Mouse (Mus musculus): ENCODE results near the gene Ube2j2.

GRCm38 (mm10) chr4:155903246-155903645 lies 40.4 kb upstream of the Ube2j2 start:
- TF ChIP-seq POLR2A (IDR thresholded peaks at IDR 0.05; ENCODE audit: borderline replicate concordance, extremely low read depth, insufficient read depth, insufficient read length, poor library complexity, severe bottlenecking) (no peak), CTCF (IDR thresholded peaks at IDR 0.05; ENCODE audit: borderline replicate concordance, extremely low read depth, insufficient read depth, insufficient read length) (no peak)

Data from brain, embryonic 14.5 days (tissue).